Mouse (Mus musculus): Measurements from ENCODE around the gene Acot4.

DNA sequence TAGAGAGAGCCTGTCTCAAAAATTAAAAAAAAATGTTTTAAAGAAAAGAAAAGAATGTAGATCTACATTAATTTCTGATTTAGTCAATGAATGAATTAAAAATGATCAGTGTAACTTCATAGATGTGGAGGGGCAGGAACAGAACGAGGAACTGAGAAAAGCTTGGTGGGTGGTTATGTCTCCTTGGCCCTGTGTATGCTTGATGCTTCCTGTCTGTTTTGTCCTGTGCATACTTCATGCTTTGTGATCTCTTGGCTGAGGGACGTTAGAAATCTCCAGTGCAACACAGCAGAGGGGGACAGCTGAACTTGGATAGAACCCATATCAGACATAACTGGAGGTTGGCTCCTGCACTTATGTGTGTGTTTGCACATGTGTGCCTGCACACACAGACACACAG is 41.0 kb upstream of the Acot4 start:
- no peak for TF ChIP-seq CTCF (IDR thresholded peaks at IDR 0.05; ENCODE audit: borderline replicate concordance, insufficient read depth, low read length)
- TF ChIP-seq POLR2A (IDR thresholded peaks at IDR 0.05; ENCODE audit: low read depth, low read length), result no peak

All from embryonic fibroblast, embryonic 13.5 days (primary cell).